Mouse (Mus musculus) neural tube, embryonic 12.5 days (tissue): ENCODE measurements at regions not wholly inside any gene's neighbourhood (a gene's known extent, or its start where the extent isn't known, plus 50 kb on each side); places are given as distances from the start of the nearest gene placed in this dataset.

Experiments
- ATAC-seq: fragments of 200-750 bp; cut with Nextera tagmentation; 2 replicates; pipeline ENCODE4 v1.8.0; 2017; ENCODE audit warnings: low read depth, mild to moderate bottlenecking, moderate TSS enrichment, moderate library complexity; ENCODE audit not compliant: low FRiP score
- H3K27ac ChIP-seq: fragments of 300-500 bp; sonication (generic); 2 replicates; pipeline ENCODE4 v1.5.1; 2016
- H3K27me3 ChIP-seq: fragments of 300-500 bp; sonication (generic); replicated peaks from 2 replicates; pipeline ENCODE4 v1.6.1; 2016; ENCODE audit warnings: mild to moderate bottlenecking
- H3K36me3 ChIP-seq: fragments of 300-500 bp; sonication (generic); 2 replicates; pipeline ENCODE4 v1.6.1; 2016; ENCODE audit warnings: mild to moderate bottlenecking
- H3K4me1 ChIP-seq: fragments of 300-500 bp; sonication (generic); 2 replicates; pipeline ENCODE4 v1.6.1; 2016
- H3K4me2 ChIP-seq: fragments of 300-500 bp; sonication (generic); replicated peaks from 2 replicates; pipeline ENCODE4 v1.6.1; 2016; ENCODE audit warnings: mild to moderate bottlenecking
- H3K4me3 ChIP-seq: fragments of 300-500 bp; sonication (generic); 2 replicates; pipeline ENCODE4 v1.5.1; 2016
- H3K9ac ChIP-seq: fragments of 300-500 bp; sonication (generic); 2 replicates; pipeline ENCODE4 v1.6.1; 2016; ENCODE audit warnings: mild to moderate bottlenecking
- H3K9me3 ChIP-seq: fragments of 300-500 bp; sonication (generic); 2 replicates; pipeline ENCODE4 v1.6.1; 2016; ENCODE audit warnings: mild to moderate bottlenecking
- WGBS: fragments of 180-500 bp; shearing (Covaris S2); methylation state at CpG from one replicate; pipeline ENCODE4 v1.1.7; 2016; 5-methylcytosine and 5-hydroxymethylcytosine counted together

DNA sequence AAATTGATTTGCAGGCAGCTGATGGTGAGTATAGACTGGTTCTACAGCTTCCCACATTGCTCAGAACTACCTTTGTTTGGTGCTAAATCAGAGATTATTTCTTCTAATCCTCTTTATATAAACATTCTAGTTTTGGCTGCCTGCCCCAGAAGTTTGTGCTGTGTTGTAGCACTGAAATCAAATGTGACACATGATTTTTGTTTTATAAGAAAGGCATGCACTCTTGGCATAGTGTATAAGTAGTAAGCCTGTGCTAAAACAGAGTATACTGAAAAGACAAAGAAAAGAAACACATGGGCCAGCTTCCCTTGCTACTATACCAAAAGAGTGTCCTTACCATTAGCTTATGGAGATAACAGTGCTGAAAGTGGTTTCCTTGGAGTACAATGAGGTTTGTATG, 1542.9 kb upstream of the Slc10a2 start:
- H3K4me3 ChIP-seq: no peak overlapping the region
- H3K4me1 ChIP-seq: no peaks in the 10 kb centered on the region
- no peak overlapping the region for H3K4me2 ChIP-seq
- no peak overlapping the region for H3K9ac ChIP-seq
- H3K9me3 ChIP-seq: no peaks in the 10 kb centered on the region
- no peak for ATAC-seq
- no peaks in the 10 kb centered on the region for H3K36me3 ChIP-seq
- H3K27ac ChIP-seq: no peak overlapping the region
- H3K27me3 ChIP-seq: no peaks in the 10 kb centered on the region

- no peaks in the 10 kb centered on the region for H3K27me3 ChIP-seq
- WGBS: 87% methylated on average over 5 of the region's 5 CpGs
Measured at GRCm38 (mm10) chr8:6645287-6645957, 1540.3 kb upstream of the Slc10a2 start.

DNA sequence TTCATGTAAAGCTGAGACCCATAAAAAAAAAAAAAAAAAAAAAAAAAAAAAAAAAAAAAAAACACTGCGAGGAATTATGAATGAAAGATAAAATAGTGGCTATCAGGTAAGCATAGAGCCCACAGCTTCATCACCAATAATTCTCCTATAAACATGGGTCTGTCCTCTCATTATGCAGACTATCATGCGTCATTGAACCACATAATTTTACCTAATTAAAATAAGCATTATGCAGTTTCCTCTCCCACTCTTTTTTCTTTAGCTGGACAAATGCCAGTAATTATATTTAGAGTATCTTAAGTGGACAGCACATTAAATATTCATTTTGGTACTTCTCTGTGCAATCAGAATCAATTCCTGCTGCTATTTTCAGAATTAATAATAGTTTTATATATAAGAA, 1539.2 kb upstream of the Slc10a2 start:
- H3K9me3 ChIP-seq: no peaks in the 10 kb centered on the region
- H3K4me3 ChIP-seq: no peak overlapping the region
- 86% methylated on average over 2 of the region's 2 CpGs for WGBS
- no peak for ATAC-seq
- no peak overlapping the region for H3K9ac ChIP-seq
- H3K4me2 ChIP-seq: no peak overlapping the region
- H3K4me1 ChIP-seq: no peaks in the 10 kb centered on the region
- H3K27me3 ChIP-seq: no peaks in the 10 kb centered on the region
- no peaks in the 10 kb centered on the region for H3K36me3 ChIP-seq
- no peak overlapping the region for H3K27ac ChIP-seq

More at GRCm38 (mm10) chr8:6645287-6645957, 1540.3 kb upstream of the Slc10a2 start:
- Histone ChIP-seq H3K4me1 (no peaks in the 10 kb centered on the region), H3K9ac (no peak overlapping the region), H3K9me3 (no peaks in the 10 kb centered on the region), H3K36me3 (no peaks in the 10 kb centered on the region), H3K4me3 (no peak overlapping the region), H3K27ac (no peak overlapping the region), H3K4me2 (no peak overlapping the region)
- ATAC-seq: no peak

DNA sequence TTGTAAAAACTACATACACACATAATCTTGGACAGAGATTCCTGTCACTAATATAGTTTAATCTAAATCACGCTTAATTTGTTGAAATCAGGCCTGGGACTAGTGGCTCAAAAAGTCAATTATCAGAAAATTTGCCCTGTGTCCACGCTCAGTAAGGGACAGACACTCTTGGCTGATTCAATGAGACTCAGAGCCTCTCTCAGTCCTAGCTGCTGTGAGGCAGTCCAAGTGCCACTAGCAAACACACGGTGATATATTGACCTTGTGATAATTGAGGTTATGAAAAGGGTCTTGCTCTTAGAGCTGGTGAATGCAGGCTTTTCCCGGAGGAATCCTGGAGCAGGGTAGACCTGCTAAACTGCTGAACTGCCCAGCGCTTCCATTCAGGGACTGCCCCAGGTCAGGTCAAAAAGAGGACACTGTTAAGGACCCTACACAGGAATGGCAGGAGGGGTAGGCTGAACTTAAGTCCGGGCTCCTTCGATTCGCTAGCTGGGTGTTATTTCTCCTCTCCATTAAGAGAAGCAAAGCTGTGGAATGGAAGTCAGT, 1521.9 kb upstream of the Slc10a2 start:
- Histone ChIP-seq H3K4me2 (no peak overlapping the region), H3K9ac (no peak overlapping the region), H3K27me3 (no peaks in the 10 kb centered on the region), H3K36me3 (no peaks in the 10 kb centered on the region), H3K27ac (no peak overlapping the region), H3K4me1 (no peaks in the 10 kb centered on the region), H3K9me3 (no peaks in the 10 kb centered on the region), H3K4me3 (no peak overlapping the region)
- WGBS: 38% methylated on average over 8 of the region's 8 CpGs
- no peak for ATAC-seq

- 65% methylated on average over 2 of the region's 2 CpGs for WGBS
- H3K9me3 ChIP-seq: no peaks in the 10 kb centered on the region
- no peak overlapping the region for H3K27ac ChIP-seq
- H3K27me3 ChIP-seq: no peaks in the 10 kb centered on the region
- no peaks in the 10 kb centered on the region for H3K36me3 ChIP-seq
- ATAC-seq: no peak
- H3K4me3 ChIP-seq: no peak overlapping the region
- H3K4me1 ChIP-seq: peaks cover 5% of the 10 kb centered on the region
- no peak overlapping the region for H3K9ac ChIP-seq
- no peak overlapping the region for H3K4me2 ChIP-seq
Measured at GRCm38 (mm10) chr8:6608891-6609290, 1503.7 kb upstream of the Slc10a2 start.

GRCm38 (mm10) chr8:6606854-6607535, 1501.8 kb upstream of the Slc10a2 start:
- Histone ChIP-seq H3K4me3 (no peak overlapping the region), H3K36me3 (no peaks in the 10 kb centered on the region), H3K9me3 (no peaks in the 10 kb centered on the region), H3K4me2 (no peak overlapping the region), H3K4me1 (peaks cover 5% of the 10 kb centered on the region), H3K9ac (no peak overlapping the region), H3K27me3 (no peaks in the 10 kb centered on the region), H3K27ac (no peak overlapping the region)
- 19% methylated on average over 9 of the region's 9 CpGs for WGBS
- peak; percentile 79 for ATAC-seq

GRCm38 (mm10) chr8:6604232-6604804, 1499.2 kb upstream of the Slc10a2 start:
- ATAC-seq: 0 out of 2 replicates have a peak, but pooled peaks have one; percentile 30
- Histone ChIP-seq H3K9ac (no peak overlapping the region), H3K9me3 (no peaks in the 10 kb centered on the region), H3K36me3 (no peaks in the 10 kb centered on the region), H3K4me3 (no peak overlapping the region), H3K4me1 (peaks cover 5% of the 10 kb centered on the region), H3K27me3 (no peaks in the 10 kb centered on the region), H3K27ac (no peak overlapping the region), H3K4me2 (no peak overlapping the region)
- WGBS: 58% methylated on average over 5 of the region's 5 CpGs

DNA sequence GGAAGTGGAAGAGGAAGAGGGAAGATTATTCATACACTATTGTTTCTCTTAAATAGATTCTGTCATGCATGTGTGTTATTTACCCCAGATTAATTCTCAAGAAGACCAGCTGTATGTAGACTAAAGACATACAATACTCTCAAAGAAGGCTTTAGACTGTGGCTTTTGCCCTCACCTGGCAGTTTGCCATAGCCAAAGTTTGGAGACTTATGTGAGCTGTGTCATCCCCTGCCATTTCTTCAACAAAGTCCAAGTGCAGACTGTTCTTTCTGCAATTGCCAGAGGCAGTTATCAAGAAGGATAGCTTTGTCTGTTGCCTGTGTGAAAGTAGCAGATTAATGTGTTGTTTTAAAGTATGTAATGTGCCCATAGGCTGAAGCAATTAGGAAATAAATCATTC, 1485.0 kb upstream of the Slc10a2 start:
- Histone ChIP-seq H3K36me3 (no peaks in the 10 kb centered on the region), H3K4me3 (no peak overlapping the region), H3K4me1 (no peaks in the 10 kb centered on the region), H3K27ac (no peak overlapping the region), H3K4me2 (no peak overlapping the region), H3K27me3 (no peaks in the 10 kb centered on the region), H3K9ac (no peak overlapping the region), H3K9me3 (no peaks in the 10 kb centered on the region)
- ATAC-seq: no peak

- Histone ChIP-seq H3K27ac (no peak overlapping the region), H3K9me3 (no peaks in the 10 kb centered on the region), H3K9ac (no peak overlapping the region), H3K4me3 (no peak overlapping the region), H3K27me3 (no peaks in the 10 kb centered on the region), H3K36me3 (no peaks in the 10 kb centered on the region), H3K4me1 (no peaks in the 10 kb centered on the region), H3K4me2 (no peak overlapping the region)
- 96% methylated on average over 6 of the region's 6 CpGs for WGBS
- ATAC-seq: no peak
Measured at GRCm38 (mm10) chr8:6583337-6584096, 1478.4 kb upstream of the Slc10a2 start.

- Histone ChIP-seq H3K36me3 (no peaks in the 10 kb centered on the region), H3K4me3 (no peak overlapping the region), H3K27me3 (no peaks in the 10 kb centered on the region), H3K9me3 (no peaks in the 10 kb centered on the region), H3K27ac (no peak overlapping the region), H3K9ac (no peak overlapping the region), H3K4me1 (no peaks in the 10 kb centered on the region), H3K4me2 (no peak overlapping the region)
- 85% methylated on average over 3 of the region's 3 CpGs for WGBS
- ATAC-seq: no peak
Measured at GRCm38 (mm10) chr8:6582732-6583131, 1477.6 kb upstream of the Slc10a2 start.

DNA sequence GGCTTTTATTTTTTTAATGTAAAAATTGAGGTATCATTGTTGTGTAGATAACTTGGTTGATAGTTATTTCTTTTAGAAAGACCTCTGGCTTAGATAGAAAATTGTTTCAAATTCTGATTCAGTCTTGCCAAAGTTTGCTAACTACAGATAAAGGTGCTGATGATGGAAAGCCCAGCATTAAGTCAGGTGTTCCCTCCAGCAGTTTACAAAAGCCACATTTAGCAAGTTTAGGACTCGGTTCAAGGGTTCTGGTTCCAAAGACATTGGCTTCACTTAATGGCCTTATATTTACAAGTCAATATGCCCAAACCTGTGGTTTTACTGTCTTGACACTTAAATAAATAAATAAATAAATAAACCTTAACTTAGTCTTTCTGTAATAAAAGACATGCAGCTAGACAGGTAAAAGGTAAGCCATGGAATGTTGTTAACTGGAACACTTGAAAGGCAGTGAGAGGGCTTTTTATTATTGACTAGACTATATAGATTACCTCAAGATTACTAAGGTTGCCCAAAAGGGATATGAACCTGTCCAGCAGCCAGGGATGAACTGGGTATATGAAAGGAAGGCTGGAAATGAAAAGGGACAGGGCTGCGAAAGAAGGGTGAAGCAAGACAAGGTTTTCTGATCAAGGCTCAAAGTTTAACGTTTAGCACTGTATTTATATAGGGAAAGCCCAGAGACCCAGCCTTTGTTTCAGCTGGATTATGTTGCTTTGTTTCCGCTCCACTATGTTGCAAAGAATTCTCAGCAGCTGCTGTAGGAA, 1472.9 kb upstream of the Slc10a2 start:
- H3K4me3 ChIP-seq: no peak overlapping the region
- no peaks in the 10 kb centered on the region for H3K27me3 ChIP-seq
- H3K27ac ChIP-seq: no peak overlapping the region
- no peak overlapping the region for H3K9ac ChIP-seq
- ATAC-seq: no peak
- H3K4me2 ChIP-seq: no peak overlapping the region
- WGBS: 81% methylated on average over 4 of the region's 4 CpGs
- no peaks in the 10 kb centered on the region for H3K4me1 ChIP-seq
- no peaks in the 10 kb centered on the region for H3K36me3 ChIP-seq
- H3K9me3 ChIP-seq: no peaks in the 10 kb centered on the region
